Mouse (Mus musculus): ENCODE measurements around the gene Arl2. TPM values are rescaled to one million over a fixed set of nuclear protein-coding genes. Genes with fewer than 3 reads are reported as not detected.
A peak's percentile ranks its signal among the peaks of the same experiment; 100 is the strongest.

The Arl2 gene
- total RNA-seq (2014; rRNA removed) (83.4 and 123 TPM in 2 replicates), polyA plus RNA-seq (2015; fragmentation: Nextera tagmentation; extraction: Ambion mirVana) (159 and 174 TPM in 2 replicates)

DNA sequence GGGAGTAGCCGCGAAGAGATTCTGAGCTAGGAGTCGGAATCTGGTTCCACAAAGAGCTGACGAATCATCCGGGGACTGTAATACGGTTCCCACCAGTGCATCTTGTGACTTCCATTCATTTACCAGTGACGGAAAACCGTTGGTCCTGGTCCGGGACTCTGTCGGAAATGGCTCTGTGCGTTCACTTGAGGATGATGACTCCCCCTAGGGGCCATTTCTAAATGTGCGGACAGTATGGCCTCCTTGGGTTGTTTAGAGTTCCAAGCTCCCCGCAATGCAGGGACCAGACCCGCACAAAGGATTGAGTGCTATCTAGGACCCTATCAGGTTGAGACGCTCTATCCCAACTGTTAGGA is at the start of gene Arl2:
Gene Arl2 (minus strand): TSS at position 155 of the 356 bp plus-strand sequence.
- H3K27ac ChIP-seq (ENCODE audit: low read depth, low read length), result peak within 1 kb of the TSS; percentile 96
- ATAC-seq (ENCODE audit: low FRiP score), result peak; percentile 85

DNA sequence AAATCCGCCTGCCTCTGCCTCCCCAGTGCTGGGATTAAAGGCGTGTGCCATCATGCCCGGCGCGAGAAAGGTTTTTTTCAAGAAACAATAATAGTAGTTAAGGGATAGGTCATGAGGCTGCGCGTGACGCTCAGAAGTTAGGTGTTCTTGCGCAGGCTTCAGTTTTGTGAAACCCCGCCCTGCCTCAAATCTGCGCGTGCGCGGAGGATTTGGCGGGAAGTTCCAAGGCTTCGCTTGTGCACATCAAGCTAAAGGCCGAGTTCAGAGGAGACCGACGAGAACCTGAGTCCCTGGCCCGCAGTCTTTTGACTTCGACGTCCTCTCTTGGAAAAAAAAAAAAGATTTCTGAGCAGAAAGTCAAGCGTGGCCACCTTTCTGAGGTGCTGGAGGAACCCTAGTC is 42.8 kb upstream of the Arl2 start, which contains the start of gene Majin:
Gene Majin (plus strand): TSS at position 258 of the 400 bp plus-strand sequence.
- H3K27ac ChIP-seq (ENCODE audit: low read depth, low read length), result no peak within 1 kb of the TSS
- H3K36me3 ChIP-seq (ENCODE audit: insufficient read depth, low read length), result no peaks in the 10 kb centered on the region
- no peaks in the 10 kb centered on the region for H3K9me3 ChIP-seq (ENCODE audit: low read length)
- no peaks in the 10 kb centered on the region for H3K4me1 ChIP-seq (ENCODE audit: insufficient read depth, low read length)
- DNase-seq (ENCODE audit: low spot score) (no peak), ATAC-seq (ENCODE audit: low FRiP score) (no peak)
- H3K27me3 ChIP-seq (ENCODE audit: insufficient read depth, low read length), result no peaks in the 10 kb centered on the region
- no peak for TF ChIP-seq CTCF (IDR thresholded peaks at IDR 0.05)
- 90% methylated on average over 23 of the region's 23 CpGs for WGBS
- no peak within 1 kb of the TSS for H3K4me3 ChIP-seq (ENCODE audit: low read depth, low read length)
- no peak within 1 kb of the TSS for H3K9ac ChIP-seq (replicated peaks; ENCODE audit: low read length, poor library complexity, severe bottlenecking)
- H3K4me2 ChIP-seq (ENCODE audit: low read depth, low read length, poor library complexity, severe bottlenecking), result no peak within 1 kb of the TSS

More for the DNA sequence above, at the start of gene Arl2:
- under 1% methylated on average over 15 of the region's 15 CpGs for WGBS
- H3K4me1 ChIP-seq (ENCODE audit: insufficient read depth, low read length), result peaks cover 10% of the 10 kb centered on the region
- DNase-seq (ENCODE audit: low spot score), result peak; percentile 96
- H3K4me2 ChIP-seq (ENCODE audit: low read depth, low read length, poor library complexity, severe bottlenecking), result peak within 1 kb of the TSS; percentile 55
- H3K36me3 ChIP-seq (ENCODE audit: insufficient read depth, low read length), result peaks cover 9% of the 10 kb centered on the region
- no peaks in the 10 kb centered on the region for H3K9me3 ChIP-seq (ENCODE audit: low read length)
- TF ChIP-seq CTCF (IDR thresholded peaks at IDR 0.05), result peak; percentile 70
- peak within 1 kb of the TSS; percentile 75 for H3K9ac ChIP-seq (replicated peaks; ENCODE audit: low read length, poor library complexity, severe bottlenecking)
- peak within 1 kb of the TSS; percentile 54 for H3K4me3 ChIP-seq (ENCODE audit: low read depth, low read length)
- H3K27me3 ChIP-seq (ENCODE audit: insufficient read depth, low read length), result no peaks in the 10 kb centered on the region

DNA sequence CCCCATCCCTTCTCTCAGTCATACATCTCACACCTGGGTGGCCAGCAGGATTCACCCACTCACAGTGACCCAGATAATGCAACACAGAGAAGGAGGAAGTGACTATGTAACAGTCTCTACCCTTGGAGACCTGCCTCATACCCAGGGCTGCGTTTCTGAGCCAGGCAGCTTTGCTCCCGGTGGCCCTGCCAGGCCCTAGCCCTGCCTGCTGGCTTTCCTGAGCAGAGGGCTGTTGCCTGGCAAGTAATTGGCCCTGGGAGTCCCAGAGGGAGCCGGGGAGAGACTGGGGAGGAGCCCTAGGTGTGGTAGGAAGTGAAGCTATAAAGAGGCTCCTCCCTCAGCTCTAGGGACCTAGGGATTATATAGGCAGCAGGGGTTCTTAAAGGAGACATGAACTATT is 41.2 kb upstream of the Arl2 start:
- Histone ChIP-seq H3K27me3 (ENCODE audit: insufficient read depth, low read length) (no peaks in the 10 kb centered on the region), H3K4me3 (ENCODE audit: low read depth, low read length) (no peak overlapping the region), H3K4me1 (ENCODE audit: insufficient read depth, low read length) (no peaks in the 10 kb centered on the region), H3K27ac (ENCODE audit: low read depth, low read length) (no peak overlapping the region), H3K9me3 (ENCODE audit: low read length) (no peaks in the 10 kb centered on the region), H3K4me2 (ENCODE audit: low read depth, low read length, poor library complexity, severe bottlenecking) (no peak overlapping the region), H3K36me3 (ENCODE audit: insufficient read depth, low read length) (no peaks in the 10 kb centered on the region), H3K9ac (replicated peaks; ENCODE audit: low read length, poor library complexity, severe bottlenecking) (no peak overlapping the region)
- 15% methylated on average over 3 of the region's 3 CpGs for WGBS
- DNase-seq (ENCODE audit: low spot score) (peak; percentile 9), ATAC-seq (ENCODE audit: low FRiP score) (no peak)
- TF ChIP-seq CTCF (IDR thresholded peaks at IDR 0.05), result no peak

DNA sequence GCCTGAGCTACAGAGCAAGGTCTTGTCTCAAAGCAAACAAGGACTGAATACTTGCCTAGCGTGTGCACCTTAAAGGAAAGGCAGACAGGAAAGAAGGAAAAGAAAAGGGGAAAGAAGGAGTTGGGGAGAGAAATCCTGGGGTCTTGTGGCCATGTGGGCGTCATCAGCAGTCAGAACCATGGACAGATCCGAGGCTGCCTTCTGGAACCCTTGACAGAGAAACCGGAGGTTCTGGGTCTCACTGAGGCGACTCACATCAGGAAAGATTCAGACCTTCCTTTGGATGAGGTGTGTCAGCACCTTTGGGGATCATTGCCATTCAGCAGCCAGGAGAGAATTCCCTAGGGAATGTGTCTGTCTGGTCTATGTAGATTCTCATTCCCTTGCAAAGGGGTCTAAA is 40.3 kb upstream of the Arl2 start:
- DNase-seq (ENCODE audit: low spot score) (no peak), ATAC-seq (ENCODE audit: low FRiP score) (no peak)

DNA sequence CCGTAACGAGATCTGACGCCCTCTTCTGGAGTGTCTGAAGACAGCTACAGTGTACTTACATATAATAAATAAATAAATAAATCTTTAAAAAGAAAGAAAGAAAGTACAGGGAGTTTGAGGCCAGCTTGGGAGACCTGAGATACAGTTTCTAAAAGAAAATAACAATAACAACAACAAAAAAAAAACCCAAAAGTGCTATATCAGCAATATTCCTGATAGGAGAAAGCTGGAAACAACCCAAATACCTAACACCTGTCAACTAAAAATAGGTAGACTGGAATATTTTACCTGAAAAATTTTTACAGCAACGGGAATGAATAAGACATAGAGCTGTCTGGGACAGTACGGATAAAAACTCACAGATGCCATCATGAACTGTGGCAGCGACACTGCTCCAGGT is 37.4 kb upstream of the Arl2 start:
- DNase-seq (ENCODE audit: low spot score), result no peak
- no peaks in the 10 kb centered on the region for H3K36me3 ChIP-seq (ENCODE audit: insufficient read depth, low read length)

More for the DNA sequence above, 40.3 kb upstream of the Arl2 start:
- H3K9ac ChIP-seq (replicated peaks; ENCODE audit: low read length, poor library complexity, severe bottlenecking), result no peak overlapping the region
- no peaks in the 10 kb centered on the region for H3K36me3 ChIP-seq (ENCODE audit: insufficient read depth, low read length)
- H3K4me3 ChIP-seq (ENCODE audit: low read depth, low read length), result no peak overlapping the region
- WGBS, result 29% methylated on average over 5 of the region's 5 CpGs
- no peak for TF ChIP-seq CTCF (IDR thresholded peaks at IDR 0.05)
- H3K4me2 ChIP-seq (ENCODE audit: low read depth, low read length, poor library complexity, severe bottlenecking), result no peak overlapping the region
- H3K27ac ChIP-seq (ENCODE audit: low read depth, low read length), result no peak overlapping the region
- H3K27me3 ChIP-seq (ENCODE audit: insufficient read depth, low read length), result no peaks in the 10 kb centered on the region
- H3K9me3 ChIP-seq (ENCODE audit: low read length), result no peaks in the 10 kb centered on the region
- H3K4me1 ChIP-seq (ENCODE audit: insufficient read depth, low read length), result no peaks in the 10 kb centered on the region

DNA sequence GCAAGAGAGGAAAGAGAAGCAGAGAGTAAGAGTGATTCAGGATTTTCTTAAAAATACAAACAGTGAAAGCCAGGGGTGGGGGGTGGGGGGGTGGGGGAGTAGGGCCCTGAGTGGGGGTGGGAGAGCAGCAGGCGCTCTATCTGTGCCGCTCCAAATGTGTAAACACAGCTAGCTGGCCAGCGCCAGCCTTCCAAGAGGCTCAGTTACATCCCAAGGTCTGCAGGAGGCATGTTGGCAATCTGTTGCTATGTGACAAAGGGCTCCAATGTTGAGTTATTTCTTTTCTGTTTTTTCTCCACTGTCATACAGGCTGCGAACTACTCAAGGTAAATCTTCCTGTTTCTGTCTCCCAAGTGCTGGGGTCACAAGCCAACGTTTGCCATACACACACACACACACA is 33.4 kb upstream of the Arl2 start:
- H3K9me3 ChIP-seq (ENCODE audit: low read length), result no peaks in the 10 kb centered on the region
- no peaks in the 10 kb centered on the region for H3K27me3 ChIP-seq (ENCODE audit: insufficient read depth, low read length)
- TF ChIP-seq CTCF (IDR thresholded peaks at IDR 0.05), result no peak
- H3K4me3 ChIP-seq (ENCODE audit: low read depth, low read length), result no peak overlapping the region
- H3K4me2 ChIP-seq (ENCODE audit: low read depth, low read length, poor library complexity, severe bottlenecking), result no peak overlapping the region
- 58% methylated on average over 5 of the region's 5 CpGs for WGBS
- ATAC-seq (ENCODE audit: low FRiP score) (no peak), DNase-seq (ENCODE audit: low spot score) (peak; percentile 9)
- H3K27ac ChIP-seq (ENCODE audit: low read depth, low read length), result no peak overlapping the region
- H3K9ac ChIP-seq (replicated peaks; ENCODE audit: low read length, poor library complexity, severe bottlenecking), result no peak overlapping the region
- H3K36me3 ChIP-seq (ENCODE audit: insufficient read depth, low read length), result no peaks in the 10 kb centered on the region
- no peaks in the 10 kb centered on the region for H3K4me1 ChIP-seq (ENCODE audit: insufficient read depth, low read length)

More for the DNA sequence above, 37.4 kb upstream of the Arl2 start:
- 95% methylated on average over 3 of the region's 6 CpGs for WGBS
- Histone ChIP-seq H3K27me3 (ENCODE audit: insufficient read depth, low read length) (no peaks in the 10 kb centered on the region), H3K9me3 (ENCODE audit: low read length) (no peaks in the 10 kb centered on the region), H3K4me1 (ENCODE audit: insufficient read depth, low read length) (no peaks in the 10 kb centered on the region), H3K4me2 (ENCODE audit: low read depth, low read length, poor library complexity, severe bottlenecking) (no peak overlapping the region), H3K9ac (replicated peaks; ENCODE audit: low read length, poor library complexity, severe bottlenecking) (no peak overlapping the region), H3K27ac (ENCODE audit: low read depth, low read length) (no peak overlapping the region), H3K4me3 (ENCODE audit: low read depth, low read length) (no peak overlapping the region)
- no peak for TF ChIP-seq CTCF (IDR thresholded peaks at IDR 0.05)
- ATAC-seq (ENCODE audit: low FRiP score), result no peak
